Mouse (Mus musculus) frontal cortex, postnatal 36 days (tissue): ENCODE data around the gene Alpi.

Source experiments
- DNase-seq, 2 experiments: peaks; one replicate each; pipeline ENCODE4 v3.0.0; 2022; ENCODE audit warnings: low spot score in 2 of 2

Alpi gene

DNA sequence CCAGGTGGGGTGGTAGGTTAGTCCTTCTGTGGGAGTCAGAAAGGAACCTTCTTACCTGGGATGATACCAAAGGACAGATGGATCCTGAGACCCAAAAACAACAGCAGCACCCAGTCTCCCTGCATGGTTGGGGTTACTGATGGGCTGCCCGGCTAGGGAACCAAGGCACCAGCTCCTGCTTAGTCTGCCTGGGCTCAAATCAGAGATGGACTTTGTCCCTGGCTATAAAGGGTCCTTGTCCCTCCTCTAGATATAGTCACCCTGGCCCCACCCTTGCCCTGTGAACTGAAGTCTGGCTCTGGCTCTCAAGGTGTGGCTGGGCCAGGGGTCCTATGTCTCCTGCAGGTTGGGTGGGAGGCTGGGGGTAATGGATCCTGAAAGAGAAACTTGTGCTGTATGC lies at the start of gene Alpi:
Gene Alpi, minus strand, starts transcription at position 196 of the 400 bp plus-strand sequence.
- no peak for DNase-seq

DNA sequence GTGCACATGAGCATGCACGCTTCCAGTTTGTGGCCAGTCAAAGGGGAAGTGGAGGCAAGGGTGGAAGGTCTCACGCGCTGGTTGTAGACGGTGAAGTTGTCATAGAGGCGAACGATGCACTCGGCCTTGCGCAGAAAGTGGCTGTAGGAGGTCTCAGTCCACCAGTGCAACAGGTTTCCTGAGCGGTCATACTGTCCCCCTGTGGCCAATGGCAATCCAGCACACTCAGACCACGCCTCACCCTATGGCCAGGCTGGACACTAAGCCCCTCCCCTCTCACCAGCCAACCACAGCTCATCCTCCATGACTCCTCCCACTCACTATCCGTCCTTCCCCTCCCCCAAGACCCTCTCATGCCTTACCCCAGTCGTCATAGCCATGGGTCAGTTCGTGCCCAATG lies 48.0 kb upstream of the Alpi start:
- DNase-seq = no peak

DNA sequence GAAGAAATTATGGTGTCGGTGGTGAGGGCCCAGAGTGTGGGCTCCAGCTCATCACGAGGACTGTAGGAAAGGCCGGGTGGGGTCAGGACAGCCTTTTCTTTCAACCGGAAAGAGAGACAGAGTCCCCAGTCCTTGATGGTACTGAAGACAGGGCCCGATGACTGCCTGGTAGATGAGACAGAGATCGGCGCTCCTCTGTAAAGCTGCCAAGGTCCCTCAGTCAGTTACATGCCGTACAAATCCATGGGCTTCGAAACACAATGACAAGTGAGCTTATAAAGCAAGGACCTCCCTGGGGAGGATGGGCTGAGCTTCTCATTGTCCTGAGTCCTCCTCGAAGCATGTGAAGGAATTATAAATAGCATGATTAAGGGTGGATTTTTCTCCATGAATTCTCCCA lies 41.7 kb upstream of the Alpi start:
- DNase-seq = no peak

DNA sequence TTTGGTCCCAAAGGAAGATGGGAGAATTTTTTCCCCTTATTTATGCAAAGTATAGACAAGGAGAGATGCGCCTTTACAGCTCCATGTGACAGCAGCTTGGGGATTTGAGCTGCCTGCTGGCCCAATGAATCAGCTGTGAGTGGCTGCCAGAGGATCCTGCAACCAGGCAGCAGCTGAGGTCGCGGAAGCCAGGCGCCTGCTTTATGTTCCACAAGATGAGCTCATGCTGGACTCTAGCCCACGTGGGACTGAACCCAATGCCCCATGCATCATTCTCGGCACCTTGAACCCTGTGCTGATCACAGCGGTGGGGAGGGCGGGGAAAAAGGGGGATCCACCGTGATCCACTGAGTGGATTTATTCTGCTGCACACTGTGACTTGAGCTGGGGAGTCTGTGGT lies 41.0 kb upstream of the Alpi start:
- DNase-seq = no peak

DNA sequence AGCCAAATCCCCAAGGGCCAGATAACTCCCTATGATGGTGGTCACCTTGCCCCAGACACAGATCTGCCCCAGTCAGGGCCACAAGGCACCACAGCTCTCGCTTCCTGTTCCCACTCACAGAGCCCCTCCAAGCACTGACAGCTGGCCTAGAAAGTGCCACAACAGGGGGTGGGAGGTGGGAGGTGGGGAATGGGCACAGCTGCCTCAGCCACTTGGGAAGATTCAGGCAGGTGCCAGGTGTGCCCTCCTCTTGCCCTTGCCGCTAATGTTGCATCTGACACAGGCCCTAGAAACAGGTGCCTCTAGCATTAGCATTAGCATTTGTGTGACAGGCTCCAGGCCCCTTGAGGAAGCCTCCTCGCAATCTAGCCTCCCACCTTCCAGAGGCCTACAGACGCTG lies 40.1 kb upstream of the Alpi start:
- DNase-seq = no peak

DNA sequence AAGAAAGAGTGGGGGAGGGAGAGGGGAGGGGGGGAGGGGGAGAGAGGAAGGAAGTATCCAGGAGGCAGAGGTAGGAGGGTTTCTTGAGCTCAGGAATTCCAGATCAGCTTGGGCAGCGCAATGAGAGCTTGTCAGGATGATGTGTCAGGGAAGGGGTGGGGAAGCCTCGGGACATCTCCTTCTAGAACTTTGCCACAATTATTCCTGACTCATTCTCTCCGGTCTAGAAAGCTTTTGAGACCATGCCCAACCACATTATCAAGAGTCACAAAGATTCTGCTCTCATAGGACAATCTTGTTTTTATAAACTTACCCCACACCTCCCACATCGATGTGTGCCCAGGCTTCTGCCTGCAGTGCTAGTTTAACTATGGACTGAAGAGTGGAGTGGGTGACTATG lies 30.4 kb upstream of the Alpi start:
- DNase-seq = no peak

DNA sequence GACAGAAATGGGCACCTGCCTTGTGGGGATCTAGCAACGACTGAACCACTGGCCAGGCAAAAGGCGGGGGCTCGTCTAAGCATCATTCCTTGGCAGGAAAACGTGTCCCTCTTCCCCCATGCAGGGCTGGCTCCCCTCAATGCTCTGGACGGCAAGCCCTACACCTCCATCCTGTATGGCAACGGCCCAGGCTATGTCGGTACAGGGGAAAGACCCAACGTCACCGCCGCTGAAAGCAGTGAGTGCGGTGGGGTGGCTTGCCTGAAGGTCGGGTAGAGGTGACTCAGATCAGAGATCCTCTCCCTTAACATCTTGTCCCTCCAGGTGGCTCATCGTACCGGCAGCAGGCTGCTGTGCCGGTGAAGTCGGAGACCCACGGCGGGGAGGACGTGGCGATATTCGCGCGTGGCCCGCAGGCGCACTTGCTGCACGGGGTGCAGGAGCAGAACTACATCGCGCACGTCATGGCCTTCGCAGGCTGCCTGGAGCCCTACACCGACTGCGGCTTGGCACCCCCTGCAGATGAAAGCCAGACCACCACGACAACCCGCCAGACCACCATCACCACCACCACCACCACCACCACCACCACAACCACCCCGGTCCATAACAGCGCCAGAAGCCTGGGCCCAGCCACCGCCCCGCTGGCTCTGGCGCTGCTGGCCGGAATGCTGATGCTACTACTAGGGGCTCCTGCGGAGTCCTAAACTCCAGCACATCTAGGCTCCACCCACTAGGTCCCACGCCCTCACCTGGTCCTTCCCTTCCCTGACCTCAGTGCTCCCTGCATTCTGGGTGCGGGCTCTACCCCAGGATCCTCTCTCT lies 26.0 kb upstream of the Alpi start:
- peak; percentile 48 to 57 for DNase-seq

DNA sequence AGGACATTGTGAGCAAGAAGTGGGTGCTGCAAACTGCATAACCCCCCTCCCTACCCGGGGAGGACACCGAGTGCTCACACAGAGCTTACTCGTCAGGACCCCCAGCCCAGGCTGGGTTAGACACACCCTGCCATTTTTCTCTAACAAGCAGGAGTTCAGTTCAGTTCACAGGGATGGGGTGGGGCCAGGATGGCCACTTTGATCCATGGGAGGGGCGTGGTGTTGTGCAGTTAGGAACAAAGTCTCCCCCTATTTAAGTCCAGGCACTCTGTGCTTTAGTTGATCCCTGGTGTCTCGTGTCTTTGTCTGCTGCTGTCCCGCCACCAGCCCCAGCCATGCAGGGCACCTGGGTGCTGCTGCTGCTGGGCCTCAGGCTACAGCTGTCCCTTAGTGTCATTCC lies 23.3 kb upstream of the Alpi start, which contains the start of gene Akp3:
Gene Akp3, plus strand, starts transcription at position 301 of the 400 bp plus-strand sequence.
- DNase-seq = no peak

DNA sequence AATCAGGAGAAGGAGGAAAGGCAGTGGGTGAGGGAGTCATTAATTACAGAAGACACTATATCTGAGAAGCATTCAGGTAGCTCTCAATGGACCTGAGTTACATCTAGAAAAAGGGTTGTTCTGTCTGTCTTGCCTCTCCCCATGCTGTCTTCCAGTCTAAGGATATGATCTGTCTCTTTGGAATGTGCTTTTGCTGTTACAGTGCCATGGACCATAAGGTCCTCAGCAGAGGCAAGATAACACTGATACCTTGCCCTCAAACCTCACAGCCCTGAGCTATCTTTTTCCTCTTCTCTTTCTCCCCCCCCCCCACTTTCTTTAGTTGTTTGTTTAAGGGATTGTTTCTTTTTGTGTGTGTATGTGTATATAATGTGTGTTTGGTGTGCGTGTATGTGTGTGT lies 13.4 kb upstream of the Alpi start:
- DNase-seq = no peak

DNA sequence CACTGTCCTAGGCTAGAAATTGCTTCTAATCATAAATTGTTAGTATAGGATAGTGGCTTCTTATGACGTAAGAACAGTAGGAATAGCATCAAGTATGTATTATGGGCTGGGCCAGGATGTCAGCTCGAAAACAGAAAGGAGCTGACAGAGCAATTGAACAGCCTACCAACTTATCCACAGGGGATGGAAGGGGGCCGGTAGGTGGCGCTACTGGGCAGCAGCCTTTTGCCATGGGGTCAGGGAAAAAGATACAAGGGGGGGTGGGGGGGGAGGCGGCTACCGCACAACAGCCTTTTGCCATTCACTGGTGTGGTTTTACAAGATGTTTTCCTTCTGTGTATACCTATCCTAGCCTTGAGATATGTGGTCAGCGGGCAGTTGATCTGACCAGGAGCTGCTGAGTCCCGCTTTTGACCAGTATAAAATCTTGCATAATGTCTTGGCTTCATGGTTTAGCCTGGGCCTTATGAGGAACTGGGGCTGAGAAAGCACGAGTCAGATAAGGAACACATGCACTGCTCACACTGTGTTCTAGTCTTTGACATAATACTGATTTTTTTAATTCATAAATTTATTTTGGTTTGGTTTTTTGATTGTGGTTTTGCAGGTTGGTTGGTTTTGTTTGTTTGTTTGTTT lies 10.4 kb upstream of the Alpi start:
- no peak for DNase-seq

DNA sequence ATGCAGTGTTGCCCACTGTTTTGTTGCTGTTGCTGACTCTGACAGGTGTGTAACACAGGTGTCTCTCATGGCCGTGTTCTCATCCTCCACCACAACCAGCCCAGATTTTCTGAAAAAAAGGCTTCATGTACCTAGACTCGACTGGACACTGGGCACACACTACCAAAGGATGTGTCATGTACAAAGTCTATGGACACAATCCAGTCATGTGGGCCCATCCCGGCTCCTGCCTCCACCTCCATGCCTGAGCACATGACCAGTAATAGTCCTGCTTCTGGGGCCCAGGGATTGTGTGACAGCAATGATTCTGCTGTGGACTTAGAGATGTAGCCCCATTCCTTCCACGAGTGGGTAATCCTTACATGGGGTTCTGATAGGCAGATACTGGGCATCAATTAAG lies 7.2 kb upstream of the Alpi start:
- no peak for DNase-seq

DNA sequence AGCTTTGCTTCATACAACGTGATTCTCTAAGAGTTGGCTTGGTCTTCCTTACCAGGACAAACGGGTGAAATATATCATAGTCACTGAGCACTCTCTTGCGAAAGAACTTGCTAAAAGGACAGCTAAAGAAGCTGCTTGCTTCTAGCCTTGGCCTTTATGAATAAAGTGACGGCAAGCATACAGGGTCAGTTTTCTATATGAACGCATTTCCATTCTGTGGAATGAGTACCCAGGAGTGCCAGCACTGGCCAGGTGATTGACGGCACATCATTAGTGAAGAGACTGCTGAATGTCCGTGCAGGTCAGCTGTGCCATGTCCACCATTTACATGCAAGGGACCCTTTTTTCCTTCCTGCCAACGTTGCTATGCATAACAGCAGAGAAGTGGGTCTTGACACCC lies 5.1 kb upstream of the Alpi start:
- no peak for DNase-seq

DNA sequence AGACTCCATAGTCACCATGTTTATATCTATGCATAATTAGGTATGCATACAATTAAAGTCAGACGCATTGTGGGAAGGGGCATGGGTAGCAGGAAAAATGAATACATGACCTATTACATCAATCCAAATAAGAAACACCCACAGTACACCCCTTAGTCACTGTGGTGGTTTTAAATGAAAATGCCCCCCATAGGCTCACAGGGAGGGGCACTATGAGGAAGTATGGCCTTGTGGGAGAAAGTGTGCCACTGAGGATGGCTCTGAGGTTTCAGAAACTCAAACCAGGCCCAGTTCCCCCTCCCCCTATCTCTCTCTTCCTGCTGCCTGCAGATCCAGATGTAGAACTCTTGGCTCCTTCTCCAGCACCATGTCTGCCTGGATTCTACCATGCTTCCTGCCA lies 2.5 kb upstream of the Alpi start:
- no peak for DNase-seq

DNA sequence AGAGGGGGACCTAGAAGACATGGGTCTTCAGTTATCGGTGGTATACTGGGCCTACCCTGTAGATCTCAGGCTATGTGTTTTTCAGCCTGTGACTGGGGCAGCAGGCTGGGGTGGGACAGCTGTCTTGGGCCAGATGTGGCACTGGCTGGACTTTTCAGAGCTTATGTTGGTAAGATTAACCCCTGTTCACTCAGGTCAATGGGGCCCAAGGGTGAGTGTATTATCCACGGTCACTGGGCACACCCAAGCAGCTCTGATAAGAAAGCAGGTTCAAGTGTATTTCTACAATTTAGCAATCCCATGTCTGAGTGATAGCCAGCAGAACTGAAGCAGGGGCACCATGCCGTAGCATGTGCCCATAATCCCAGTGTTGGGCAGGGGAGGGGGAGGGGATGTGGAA lies 708 bp upstream of the Alpi start:
- no peak for DNase-seq

DNA sequence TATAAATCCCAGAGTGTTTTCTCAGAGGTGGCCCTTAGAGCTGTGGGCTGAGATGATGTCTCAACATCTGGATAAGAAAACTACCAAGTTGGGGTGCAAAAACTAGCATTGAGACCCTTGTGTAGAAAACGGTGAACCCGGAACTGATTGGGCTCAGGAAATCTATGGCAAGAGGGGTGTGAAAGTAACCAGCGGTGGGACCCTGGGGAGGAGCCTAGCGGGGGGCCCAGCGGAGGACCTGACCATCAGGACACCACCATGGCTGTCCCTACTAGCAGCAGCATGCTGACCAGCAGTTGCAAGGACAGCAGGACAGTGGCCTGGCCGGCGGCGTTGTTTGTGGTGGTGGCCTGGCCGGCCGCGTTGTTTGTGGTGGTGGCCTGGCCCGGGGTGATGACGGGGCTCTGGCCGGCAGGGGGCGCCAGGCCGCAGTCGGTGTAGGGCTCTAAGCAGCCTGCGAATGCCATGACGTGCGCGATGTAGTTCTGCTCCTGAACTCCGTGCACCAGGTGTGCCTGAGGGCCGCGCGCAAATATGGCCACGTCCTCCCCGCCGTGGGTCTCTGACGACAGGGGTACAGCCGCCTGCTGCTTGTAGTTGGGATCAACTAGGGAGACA lies 2.9 kb downstream of the Alpi start:
- DNase-seq = peak; percentile 30 to 31

DNA sequence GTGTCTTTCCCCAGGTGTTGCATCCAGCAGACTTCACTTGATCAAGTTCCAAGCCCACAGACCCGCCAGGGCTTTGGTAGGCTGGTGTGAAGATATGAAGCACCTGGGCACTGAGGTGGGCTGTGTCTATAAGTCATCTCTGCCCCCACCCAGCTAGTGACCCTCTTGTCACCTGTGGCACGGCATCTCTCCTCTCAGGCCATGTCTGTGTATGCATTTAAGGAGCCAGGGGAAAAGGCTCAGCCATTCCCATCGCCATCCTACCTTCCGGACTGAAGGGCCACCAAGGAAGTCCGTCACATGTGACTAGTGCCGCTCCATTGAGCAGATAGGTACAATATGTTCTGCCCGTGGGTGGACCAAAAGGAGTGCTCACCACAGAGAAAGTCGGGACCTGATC lies 5.8 kb downstream of the Alpi start:
- no peak for DNase-seq

DNA sequence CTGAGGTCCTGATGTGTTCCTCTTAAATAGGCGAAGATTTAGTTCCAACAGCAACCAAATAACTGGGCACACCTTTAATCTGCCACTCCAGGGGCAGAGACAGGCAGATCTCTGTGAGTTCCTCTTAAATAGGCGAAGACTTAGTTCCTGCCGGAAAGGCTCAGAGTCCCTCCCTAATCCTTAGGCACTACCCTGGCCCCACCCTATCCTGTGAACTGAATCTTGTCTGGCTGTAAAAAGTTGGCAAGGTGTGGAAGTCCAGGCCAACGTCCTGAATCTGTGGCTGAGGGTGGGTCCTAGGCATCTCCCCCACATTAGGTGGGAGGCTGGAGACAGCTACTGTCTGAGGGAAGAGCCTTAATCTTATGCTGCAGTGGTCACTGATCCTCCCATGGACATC lies 11.6 kb downstream of the Alpi start, which contains the start of gene Alppl2:
Gene Alppl2, minus strand, starts transcription at position 101 of the 400 bp plus-strand sequence.
- DNase-seq = no peak

DNA sequence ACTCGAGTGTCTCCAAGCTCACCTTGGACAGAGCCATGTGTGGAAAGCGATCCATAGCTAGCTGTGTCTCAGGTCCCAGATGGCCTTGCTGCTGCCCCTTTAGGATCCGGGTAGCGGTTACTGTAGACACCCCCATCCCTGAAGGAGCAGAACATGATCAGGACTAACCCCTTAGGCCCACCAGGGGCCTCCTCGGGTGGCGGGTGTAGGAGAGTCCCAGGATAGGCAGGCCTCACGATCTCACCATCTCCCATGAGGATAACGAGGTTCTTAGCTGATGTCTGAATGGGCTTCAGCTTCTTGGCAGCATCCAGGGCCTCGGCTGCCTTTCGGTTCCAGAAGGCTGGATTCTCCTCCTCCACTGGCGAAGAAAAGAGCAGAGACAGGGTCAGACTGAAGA lies 12.2 kb downstream of the Alpi start:
- DNase-seq = no peak

DNA sequence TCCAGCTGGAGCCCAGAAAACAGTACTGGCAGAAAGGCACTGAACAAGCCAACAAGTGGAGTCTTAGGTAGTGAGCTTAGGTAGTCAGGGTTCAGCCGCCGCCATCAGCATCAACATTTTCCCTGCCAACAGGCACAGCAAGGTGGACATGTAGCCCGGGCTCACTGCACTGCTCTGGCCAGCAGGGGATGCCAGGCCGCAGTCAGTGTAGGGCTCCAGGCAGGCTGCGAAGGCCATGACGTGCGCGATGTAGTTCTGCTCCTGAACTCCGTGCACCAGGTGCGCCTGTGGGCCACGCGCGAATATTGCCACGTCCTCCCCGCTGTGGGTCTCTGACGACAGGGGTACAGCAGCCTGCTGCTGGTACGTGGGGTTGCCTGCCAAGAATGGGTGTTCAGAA lies 14.4 kb downstream of the Alpi start:
- DNase-seq = no peak

DNA sequence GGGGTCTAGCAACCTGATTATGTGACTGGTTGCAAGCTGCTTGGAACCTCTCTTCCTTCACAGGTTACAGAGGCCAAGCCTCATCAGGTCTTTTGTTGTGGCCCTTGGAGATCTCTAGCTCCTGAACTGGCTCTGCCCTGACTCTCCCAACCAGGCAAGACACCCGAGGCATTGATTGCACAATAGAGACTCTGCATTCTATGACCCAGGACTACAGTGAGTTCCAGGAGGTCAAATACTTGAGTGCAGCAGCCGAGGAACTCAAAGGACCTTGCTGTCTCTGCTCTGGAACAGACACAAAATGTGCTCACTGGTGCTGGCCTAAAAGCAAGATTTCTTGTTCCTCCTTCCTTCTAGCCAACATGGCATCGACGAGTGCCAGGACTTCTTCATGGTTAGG lies 15.2 kb downstream of the Alpi start:
- DNase-seq = no peak

DNA sequence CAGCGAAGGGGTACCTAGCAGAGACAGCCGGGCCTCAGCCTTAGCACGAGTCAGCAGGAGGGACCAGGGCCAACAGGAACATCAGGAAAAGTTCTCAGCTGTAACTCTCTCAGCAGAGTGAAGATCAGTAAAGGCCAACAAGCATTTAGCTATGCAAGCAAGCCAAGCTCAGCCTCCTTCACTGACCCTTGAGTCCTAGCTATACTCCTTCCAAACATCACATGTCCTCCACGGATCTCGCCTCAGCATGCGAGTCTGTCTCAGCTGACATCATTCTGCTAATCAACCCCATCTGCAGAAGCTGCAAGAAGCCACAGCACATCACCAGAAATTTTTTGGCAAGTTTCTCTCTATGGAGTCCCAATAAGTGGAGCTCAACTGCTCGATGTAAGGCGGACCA lies 27.6 kb downstream of the Alpi start:
- no peak for DNase-seq

DNA sequence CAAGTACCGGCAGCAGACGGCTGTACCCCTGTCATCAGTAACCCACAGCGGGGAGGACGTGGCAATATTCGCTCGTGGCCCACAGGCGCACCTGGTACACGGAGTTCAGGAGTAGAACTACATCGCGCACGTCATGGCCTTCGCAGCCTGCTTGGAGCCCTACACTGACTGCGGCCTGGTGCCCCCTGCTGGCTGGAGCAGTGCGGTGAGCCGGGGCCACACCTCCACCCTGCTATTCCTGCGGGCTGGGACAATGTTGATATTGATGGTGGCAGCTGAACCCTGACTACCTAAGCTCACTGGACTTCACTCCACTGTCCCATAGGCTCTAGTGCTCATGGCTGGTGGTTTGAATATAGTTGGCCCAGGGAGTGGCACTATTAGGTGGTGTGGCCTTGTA lies 30.7 kb downstream of the Alpi start:
- DNase-seq = no peak

DNA sequence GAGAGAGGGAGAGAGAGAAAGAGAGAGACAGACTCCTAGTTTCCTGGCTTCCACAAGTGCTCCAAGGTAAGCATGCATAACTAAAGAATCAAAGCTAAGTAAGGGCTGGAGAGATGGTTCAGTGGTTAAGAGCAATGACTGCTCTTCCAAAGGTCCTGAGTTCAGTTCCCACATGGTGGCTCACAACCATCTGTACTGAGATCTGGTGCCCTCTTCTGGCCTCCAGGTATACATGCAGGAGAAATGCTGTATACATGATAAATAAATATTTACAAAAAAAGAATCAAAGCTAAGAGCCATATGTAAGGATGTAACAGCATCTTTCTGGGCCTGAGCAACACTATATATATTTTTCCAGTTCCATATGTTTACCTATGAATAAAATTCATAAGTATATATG lies 40.5 kb downstream of the Alpi start:
- no peak for DNase-seq
